Mouse (Mus musculus) frontal cortex, postnatal 25 days (tissue): Measurements from ENCODE around the gene Masp1.
A peak's percentile ranks its signal among the peaks of the same experiment; 100 is the strongest.

Source experiments
- DNase-seq, 2 experiments: peaks; one replicate each; pipeline ENCODE4 v3.0.0; 2022; ENCODE audit warnings: low spot score in 2 of 2

Gene Masp1

GRCm38 (mm10) chr16:23463671-23464347, 56.8 kb downstream of the Masp1 start:
- no peak for DNase-seq

- DNase-seq, result no peak
Observed at GRCm38 (mm10) chr16:23458906-23459588, 61.6 kb downstream of the Masp1 start.

- DNase-seq, result no peak
Observed at GRCm38 (mm10) chr16:23457338-23457737, 63.3 kb downstream of the Masp1 start.

GRCm38 (mm10) chr16:23456534-23456933, 64.1 kb downstream of the Masp1 start:
- no peak for DNase-seq

- DNase-seq, result no peak
Observed at GRCm38 (mm10) chr16:23454376-23454775, 66.2 kb downstream of the Masp1 start.

GRCm38 (mm10) chr16:23452476-23452875, 68.1 kb downstream of the Masp1 start:
- DNase-seq, result peak; percentile 52 to 56

GRCm38 (mm10) chr16:23450816-23451215, 69.8 kb downstream of the Masp1 start:
- no peak for DNase-seq

- no peak for DNase-seq
Observed at GRCm38 (mm10) chr16:23449946-23450345, 70.7 kb downstream of the Masp1 start.

GRCm38 (mm10) chr16:23444231-23444630, 76.4 kb downstream of the Masp1 start:
- DNase-seq, result no peak

GRCm38 (mm10) chr16:23437404-23438166, 83.0 kb downstream of the Masp1 start:
- DNase-seq, result no peak

GRCm38 (mm10) chr16:23429991-23430390, 90.6 kb downstream of the Masp1 start:
- no peak for DNase-seq

- DNase-seq, result no peak
Observed at GRCm38 (mm10) chr16:23428647-23429319, 91.8 kb downstream of the Masp1 start, which contains the start of gene Rtp1. Gene Rtp1 (plus strand): TSS chr16:23429133.

- no peak for DNase-seq
Observed at GRCm38 (mm10) chr16:23427701-23428100, 92.9 kb downstream of the Masp1 start.

- no peak for DNase-seq
Observed at GRCm38 (mm10) chr16:23423825-23424224, 96.8 kb downstream of the Masp1 start.

GRCm38 (mm10) chr16:23419565-23420085, 101.0 kb downstream of the Masp1 start:
- no peak for DNase-seq

GRCm38 (mm10) chr16:23417456-23418240, 103.0 kb downstream of the Masp1 start:
- no peak for DNase-seq

- no peak for DNase-seq
Observed at GRCm38 (mm10) chr16:23416657-23417293, 103.8 kb downstream of the Masp1 start.

GRCm38 (mm10) chr16:23416261-23416656, 104.4 kb downstream of the Masp1 start:
- DNase-seq, result no peak

- DNase-seq, result no peak
Observed at GRCm38 (mm10) chr16:23412930-23413329, 107.7 kb downstream of the Masp1 start.

GRCm38 (mm10) chr16:23403008-23403755, 117.4 kb downstream of the Masp1 start:
- DNase-seq, result peak; percentile 72 to 74
